Mouse (Mus musculus) lung, adult 2 months (tissue): ENCODE measurements around the gene Fbxl16.

Experiments used
- CTCF ChIP-seq: fragments of 200-500 bp; IDR thresholded peaks from 2 replicates; pipeline ENCODE4 v1.5.1; 2011; ENCODE audit warnings: mild to moderate bottlenecking, low read length, control low read depth; ENCODE audit not compliant: insufficient read depth
- POLR2A ChIP-seq: fragments of 200-500 bp; IDR thresholded peaks from 2 replicates; pipeline ENCODE4 v1.6.1; 2011; ENCODE audit warnings: low read depth, mild to moderate bottlenecking, control low read depth, low read length, borderline replicate concordance; ENCODE audit errors: extremely low read depth

DNA sequence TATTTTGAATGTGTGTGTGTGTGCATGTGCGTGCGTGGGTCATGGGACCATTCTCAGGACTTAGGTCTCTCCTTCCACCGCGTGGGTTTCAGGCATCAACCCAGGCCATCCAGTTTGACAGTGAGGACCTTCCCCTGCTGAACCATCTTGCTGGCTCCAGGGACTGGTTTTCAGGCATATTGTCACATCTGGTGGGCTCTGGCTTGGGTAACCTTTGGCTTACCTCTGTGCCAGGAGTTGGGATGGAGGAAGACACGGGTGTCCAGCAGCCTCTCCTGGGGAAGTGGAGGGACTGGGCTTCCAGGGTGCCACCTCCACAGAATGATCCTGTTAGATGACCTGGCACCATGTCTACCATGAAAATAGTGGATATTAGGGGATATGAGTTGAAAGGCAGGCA is 30.9 kb upstream of the Fbxl16 start:
- no peak for TF ChIP-seq POLR2A
- no peak for TF ChIP-seq CTCF
